Mouse (Mus musculus) heart, adult 9 months (tissue): ENCODE results near the gene Sv2a.

Source experiments
- DNase-seq, 2 experiments: peaks; one replicate each; pipeline ENCODE4 v3.0.0; 2022; ENCODE audit warnings: low spot score in 2 of 2

Gene Sv2a

DNA sequence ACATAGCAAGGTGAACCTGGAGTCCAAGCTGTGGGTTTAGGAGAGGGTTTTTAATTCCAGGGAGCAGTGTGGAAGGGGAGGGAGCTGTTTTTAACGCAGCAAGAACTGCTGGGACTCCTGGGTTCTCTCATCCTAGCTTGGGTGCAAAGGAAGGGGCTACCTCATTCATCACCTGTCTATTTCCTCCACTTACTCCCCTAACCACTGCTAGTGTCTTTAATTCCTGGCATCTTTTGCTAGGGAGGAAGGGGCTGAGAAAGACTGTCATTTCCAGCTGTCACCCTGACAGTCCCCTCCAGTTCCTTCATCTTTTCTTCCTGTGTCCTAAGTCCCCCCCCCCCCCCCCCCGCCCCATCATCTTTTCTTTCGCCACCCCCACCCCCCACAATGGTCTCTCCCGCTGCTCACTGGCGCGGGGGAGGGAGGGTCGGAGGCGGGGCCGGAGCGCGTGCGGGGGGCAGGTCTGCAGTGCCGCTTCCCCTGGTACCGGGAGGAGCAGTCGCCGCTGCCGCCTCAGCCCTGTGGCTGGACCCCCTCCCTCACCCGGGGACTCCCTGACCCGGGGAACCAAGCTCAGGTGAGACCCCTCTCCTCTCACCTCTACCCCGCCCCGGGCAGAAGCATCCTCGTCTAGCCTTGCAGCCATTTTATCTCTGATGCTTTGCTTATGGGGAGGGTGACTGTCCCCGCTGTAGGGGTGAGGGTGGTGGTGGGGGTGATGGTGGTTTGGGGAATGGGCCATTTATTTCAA is at the start of gene Sv2a:
Sv2a (plus strand) TSS at position 425 of the 751 bp plus-strand sequence.
- DNase-seq: no peak

DNA sequence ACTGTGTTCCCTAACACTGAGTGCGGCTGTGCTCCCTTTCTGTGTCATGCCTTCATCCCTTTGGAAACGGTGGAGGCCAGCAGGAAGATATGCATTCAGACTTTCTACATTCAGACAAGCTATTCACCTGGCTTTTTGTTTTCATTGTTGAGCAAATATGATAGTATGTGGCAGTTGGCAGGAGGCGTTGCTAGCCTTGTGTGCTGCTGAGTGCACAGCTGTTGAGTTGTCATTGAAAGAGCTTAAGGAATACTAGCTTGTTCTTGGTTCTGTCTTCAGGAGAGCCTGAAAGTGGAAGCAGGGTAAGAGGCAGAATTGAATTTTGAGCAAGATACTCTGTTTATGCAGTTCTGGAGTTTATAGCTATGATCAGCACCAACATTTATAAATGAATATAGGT is 48.5 kb upstream of the Sv2a start:
- no peak for DNase-seq

DNA sequence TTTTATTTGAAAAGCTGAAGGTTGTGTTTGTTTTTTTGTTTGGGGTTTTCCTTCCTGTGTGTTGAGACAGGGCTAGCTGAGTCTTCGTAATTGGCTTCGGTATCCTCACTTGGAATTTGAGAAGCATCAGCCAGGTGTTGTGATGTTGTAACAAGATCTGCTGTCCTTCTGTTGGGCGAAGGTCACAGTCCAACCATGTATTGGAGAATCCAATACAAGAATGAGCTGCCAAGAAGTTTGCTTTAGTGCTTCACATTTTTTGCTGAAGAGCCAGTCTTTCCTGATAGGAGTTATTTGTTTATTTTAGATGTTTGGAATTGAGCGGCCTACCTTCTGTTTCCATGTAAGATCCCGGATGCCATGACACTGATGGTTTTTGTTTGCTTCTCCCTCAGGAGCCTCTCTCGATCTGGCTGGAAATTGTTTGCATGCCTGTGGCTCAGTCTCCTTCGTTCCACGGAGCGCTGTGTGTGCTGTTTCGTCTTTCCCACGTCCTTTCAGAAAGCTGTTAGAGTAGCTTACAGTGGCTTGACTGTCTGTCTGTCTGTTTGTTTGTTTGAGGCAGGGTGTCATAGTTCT is 47.5 kb upstream of the Sv2a start:
- no peak for DNase-seq

DNA sequence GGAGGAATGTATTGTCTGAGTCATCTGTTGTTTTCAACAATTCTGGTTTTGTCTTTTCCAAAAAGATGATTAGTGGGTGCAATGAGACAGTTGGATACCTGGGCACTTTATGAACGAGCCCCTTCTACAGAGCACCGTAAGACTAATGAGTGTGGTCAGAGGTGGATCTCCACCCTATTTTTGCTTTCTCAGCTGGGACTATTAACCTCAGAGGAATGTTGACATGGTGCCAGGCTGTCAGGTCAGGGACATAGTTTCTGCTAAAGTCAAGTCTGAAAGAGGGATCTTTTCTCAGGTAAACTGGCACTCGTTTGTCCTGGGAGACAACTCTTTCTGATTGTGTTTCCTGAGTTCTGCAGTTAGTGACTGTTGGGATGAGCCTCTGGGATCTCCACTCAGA is 45.9 kb upstream of the Sv2a start:
- DNase-seq: no peak

DNA sequence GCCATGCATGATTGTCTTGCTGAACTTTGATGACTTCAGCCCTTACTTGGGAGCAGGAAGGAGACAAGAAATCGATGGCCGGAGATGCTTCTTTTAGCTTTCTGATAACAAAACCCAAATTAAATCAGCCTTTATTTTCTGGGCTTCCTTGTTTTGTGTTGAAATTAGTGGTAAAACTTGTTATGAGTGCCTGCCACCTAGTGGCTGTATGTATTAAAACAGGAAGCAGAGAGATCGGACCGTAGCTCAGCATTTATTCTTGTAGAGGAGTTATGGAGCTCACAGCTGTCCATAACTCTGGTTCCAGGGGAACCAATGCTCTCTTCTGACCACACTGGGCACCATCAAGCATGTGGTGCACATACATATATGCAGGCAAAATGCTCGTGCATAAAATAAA is 33.0 kb upstream of the Sv2a start:
- DNase-seq: peak; percentile 55 to 77

DNA sequence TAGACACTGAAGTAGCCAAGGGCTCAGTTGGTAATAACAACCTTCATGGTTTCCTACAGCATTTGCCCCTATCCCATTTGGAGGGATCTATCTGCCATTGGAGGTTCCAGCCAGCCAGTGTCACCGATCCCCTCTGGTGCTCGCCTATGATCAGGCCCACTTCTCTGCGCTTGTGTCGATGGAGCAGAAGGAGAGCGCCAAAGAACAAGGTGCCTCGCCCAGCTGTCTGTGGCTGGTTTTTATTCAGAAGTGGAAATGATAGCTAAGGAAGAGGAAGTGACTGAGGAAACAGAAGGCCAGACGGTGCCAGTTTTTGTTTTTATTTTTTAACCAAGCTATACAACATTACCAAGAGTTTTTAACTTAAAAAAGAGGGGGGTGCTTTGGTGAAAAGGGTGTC is 29.1 kb upstream of the Sv2a start:
- DNase-seq: no peak

DNA sequence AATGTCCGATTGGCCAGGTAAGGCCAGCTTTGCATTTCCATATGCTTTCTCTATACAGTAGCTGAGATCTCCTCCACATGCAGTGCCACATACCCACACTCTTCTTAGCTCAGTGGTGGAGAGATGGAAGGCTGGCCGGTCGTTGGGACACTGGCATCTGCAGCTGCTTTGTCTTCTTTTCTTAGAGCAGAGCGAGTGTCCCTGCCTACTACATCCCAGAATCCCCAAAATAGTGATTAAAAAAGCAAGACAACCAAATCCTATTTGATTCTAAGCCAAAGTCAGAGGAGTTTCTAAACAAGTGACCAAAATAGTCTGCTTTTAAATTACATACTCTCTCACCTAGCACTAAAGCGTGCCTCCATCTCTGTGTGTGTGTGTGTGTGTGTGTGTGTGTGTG is 28.3 kb upstream of the Sv2a start:
- no peak for DNase-seq

DNA sequence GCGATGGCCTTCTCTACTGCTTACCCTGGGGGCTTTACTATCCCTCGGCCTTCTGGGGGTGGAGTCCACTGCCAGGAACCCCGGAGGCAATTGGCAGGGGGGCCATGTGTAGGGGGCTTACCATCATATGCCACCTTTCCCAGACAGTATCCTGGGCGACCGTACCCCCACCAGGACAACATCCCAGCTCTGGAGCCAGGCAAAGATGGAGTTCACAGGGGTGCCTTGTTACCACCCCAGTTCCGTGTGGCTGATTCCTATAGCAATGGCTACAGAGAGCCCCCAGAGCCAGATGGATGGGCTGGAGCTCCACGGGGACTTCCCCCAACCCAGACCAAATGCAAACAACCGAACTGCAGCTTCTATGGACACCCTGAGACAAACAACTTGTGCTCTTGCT is 25.4 kb upstream of the Sv2a start:
- DNase-seq: no peak

DNA sequence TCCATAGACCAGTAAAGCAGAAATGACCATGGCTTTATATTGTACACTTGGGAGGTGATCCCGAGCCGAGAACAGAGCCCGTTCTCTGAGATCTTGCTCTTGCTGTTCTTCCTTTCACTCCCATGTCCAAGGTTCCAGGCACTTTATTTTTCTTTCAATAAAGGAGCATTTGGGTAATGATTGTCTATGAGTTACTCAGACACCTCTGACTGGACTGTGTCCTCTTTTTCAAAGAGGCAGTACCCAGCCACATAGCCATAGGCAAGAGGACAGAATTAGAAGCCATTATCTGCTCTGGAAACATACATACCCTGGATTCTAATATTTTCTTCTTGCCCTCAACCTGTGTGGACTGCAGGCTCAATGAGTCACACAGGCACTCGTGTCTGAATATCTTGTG is 21.1 kb upstream of the Sv2a start:
- DNase-seq: no peak

DNA sequence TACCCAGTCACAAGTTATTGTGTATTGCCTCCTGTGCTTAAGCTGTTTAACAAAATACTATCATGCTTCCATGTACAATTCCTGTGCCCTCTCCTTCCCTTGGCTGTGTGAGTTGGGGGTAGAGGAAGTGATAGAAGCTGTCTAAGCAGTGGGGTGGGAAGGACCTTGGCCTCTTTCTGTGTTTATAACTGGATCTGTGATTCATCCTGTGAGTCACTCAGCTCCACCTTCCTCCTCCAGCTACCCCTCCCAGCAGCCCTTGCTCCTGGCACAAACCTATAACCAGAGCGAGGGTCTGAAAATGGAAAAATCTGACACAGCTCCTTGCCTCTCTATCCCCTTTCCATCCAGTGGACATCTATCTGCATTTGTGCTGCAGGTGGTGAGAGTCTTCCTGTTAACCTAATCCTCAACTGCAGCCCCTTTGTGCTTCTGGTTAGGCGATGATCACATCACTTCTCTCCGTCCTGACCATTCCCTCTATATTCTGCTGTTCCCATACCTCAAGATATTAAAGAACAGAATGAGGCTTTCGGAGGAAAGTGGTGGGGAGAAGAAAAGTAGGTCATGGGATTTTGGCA is 20.6 kb upstream of the Sv2a start:
- DNase-seq: peak; percentile 75 to 76

DNA sequence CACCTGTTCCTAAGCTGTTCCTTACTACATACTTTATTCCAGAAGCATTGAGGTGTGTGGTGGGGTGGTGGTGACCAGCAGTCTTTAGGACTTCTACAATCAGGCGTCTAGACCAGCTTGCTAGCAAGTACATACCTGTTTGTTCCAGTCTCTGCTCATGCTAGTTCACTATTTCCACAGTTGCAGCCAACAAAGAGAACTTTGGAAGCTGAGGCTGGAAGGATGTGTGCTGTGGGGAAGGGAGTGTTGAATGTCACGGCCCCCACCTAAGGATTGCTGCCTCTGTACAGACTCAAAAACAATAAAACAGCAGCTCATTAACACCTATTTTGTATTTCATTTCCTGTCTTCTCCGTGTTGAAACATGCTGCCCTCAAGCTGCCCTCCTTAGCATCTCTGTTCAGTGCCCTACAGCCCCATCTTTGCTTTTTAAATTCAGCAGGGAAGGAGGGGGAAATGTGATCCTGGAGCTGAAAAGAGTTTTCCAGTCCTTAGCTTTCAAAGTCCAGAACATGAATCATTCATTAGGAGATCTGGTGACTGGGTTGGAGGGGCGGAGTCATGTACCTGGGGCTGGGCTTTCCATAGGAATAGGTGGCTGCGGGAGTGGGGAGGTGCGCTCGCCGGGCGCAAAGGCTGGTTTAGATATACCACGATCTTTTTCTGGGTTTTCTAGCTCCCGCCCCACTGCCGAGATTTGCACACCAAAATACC is 20.0 kb upstream of the Sv2a start:
- peak; percentile 51 to 56 for DNase-seq

DNA sequence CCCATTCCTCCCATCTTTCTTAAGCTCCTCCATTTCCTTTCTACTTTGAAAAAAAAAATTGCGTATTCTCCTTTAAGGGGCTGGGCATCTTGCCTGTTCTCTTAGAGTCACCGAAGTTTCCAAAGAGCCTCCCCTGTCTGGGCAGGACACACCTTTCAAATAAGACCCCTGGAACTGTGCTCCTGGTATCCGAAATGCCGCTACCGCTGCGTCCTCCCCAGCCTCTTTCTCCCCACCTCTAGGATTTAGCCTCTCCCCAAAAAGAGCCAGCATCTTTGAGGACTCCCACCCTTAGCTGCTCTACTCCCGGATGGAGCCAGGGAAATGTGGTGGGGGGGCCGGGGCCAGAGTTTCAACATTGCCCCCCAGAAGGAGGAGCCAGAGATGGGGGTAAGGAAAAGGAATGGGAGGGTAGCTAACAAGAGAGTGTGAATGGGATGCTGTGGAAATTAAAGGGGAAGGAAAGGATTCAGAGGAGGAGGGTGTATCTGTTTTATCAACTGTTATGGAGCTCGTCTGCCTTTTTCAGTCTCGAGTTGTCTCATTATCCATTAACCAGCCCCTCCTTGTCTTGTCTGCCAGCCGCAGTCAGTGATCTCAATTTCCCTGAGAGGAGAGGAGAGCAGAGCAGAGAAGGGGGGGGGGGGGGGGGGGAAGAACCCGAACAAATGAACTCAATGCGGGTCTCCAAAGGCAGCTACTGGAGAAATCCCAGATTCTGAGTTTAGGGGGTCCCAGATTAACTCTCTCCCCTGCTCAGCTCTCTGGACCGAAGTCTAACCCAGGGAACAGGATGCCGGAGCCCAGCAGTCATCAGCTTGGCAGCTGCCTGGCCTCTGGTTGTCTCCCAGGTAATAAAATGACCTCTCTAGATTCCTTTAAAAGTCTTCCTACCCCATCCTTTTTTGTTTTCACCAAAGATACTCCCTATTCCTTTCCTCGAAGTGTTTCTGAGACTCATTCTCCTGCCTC is 18.8 kb upstream of the Sv2a start, which contains the start of gene Mtmr11:
Mtmr11 (plus strand) TSS at position 136 of the 972 bp plus-strand sequence.
- DNase-seq: peak; percentile 44 to 51

DNA sequence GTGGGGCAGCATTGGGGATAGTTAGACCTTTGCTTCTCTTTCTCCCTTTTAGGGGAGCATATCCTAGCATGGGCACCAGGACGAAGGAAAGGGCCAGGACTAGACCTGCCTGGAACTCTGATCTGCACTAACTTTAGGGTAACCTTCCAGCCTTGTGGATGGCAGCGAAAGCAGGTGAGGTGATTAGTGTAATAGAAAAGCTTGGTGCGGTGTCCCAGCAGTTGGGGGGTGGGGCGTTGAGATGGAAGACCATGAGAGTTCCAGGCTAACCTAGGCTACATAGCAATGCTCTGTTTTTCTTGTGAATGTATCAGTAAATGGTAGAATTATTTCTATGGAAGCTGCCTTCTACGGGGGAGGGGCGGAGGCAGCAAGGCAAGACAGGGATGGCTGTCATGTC is 17.9 kb upstream of the Sv2a start:
- no peak for DNase-seq

DNA sequence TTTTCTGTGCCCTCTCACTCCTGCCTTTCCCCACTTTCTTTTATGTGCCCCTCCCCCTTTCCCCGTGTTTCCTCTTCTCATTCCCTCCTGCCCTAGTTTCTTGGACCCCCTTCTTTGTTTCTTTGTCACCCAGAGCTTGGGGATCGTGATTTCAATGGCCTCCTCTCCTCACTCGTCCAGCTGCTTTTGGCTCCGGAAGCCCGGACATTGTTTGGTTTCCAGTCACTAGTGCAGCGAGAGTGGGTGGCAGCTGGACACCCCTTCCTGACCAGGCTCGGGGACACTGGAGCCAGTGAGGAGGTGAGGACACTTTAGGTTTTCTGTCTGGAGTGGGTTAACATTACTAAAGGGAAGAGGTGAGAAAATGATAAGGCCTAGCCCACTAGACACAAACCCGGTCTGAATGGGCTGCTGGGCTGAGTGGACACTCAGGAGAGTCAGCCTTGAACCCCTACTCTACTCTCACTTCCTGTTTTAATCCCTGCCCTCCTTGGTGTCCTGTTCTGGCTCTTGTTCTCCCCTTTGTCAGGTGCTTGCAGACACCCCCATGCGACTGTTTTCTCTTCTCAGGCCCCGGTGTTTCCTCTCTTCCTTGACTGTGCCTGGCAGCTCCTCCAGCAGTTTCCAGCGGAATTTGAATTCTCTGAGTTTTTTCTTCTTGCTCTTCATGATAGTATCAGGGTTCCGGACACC is 12.3 kb upstream of the Sv2a start:
- peak in 1 of 2 experiments; percentile 41 for DNase-seq

DNA sequence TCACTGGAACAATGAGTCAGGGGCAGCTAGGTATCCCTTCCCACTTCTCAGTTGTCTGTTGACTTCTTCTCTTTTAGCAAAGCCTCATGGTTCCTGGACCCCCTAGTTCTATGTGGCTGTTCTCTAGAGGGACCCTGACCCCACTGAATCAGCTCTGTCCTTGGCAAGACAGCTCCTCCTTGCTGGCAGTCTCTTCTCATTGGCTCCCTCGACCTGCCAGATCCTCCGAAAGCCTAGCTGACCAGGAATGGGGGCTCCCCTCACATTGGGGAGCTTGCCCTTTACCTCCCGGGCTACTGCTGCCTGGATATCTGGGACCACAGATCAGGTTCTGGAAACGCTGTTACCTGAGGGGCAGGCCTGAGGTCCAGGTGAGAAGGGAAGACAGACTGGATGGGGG is 10.7 kb upstream of the Sv2a start:
- DNase-seq: no peak

DNA sequence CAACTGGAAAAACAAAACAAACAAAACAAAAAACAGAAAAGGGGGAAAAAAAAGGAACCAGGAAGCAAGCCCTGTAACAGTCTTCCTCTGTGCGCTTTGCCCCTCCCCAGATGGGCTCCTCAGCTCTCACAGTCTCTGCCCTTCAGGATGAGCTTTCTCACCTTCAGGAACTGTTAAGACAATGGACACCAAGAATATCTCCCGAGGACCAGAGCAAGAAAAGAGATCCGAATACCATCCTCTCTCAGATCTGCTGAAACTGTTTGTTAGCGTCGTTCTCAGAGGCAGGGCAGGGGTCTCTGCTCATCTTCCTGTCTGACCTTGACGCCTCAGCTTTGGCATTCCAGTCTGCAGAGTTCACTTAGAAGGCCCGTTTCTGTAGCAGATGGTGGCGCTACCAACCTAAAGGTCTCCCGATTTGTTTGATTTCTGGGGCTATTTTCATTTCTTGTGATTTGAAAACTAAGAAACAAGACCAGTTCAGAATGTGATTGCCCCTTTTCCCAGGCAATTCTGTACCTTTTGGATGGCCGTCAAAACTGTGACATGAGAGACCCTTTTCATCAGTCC is 9.9 kb upstream of the Sv2a start:
- no peak for DNase-seq

DNA sequence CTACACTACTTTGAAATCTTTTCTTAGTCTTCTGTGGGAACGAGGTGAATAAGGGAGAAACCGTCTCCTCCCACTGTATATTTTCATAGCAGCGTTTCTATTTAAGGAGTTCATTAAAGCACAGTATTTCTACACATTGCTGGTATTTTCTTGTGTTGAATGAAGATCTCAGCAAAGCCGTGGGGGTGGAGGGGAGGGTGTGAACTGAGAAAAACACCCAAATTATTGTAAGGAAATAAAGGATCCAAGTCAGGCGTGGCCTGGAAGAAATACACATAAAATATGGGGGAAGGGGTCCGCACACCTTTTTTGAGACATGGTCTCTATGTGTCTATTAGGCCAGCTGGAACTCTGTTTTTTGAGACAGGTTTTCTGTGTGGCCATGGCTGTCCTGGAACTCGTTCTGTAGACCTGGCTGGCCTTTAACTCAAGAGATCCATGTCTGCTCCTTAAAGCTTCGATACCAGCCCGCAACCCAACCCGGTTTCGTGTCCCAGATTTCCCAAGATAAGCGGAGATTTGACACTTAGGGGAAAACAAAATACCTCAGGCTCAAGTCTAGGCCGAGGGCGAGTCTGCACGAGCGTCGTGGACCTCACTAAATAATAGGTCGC is 9.3 kb upstream of the Sv2a start:
- no peak for DNase-seq

DNA sequence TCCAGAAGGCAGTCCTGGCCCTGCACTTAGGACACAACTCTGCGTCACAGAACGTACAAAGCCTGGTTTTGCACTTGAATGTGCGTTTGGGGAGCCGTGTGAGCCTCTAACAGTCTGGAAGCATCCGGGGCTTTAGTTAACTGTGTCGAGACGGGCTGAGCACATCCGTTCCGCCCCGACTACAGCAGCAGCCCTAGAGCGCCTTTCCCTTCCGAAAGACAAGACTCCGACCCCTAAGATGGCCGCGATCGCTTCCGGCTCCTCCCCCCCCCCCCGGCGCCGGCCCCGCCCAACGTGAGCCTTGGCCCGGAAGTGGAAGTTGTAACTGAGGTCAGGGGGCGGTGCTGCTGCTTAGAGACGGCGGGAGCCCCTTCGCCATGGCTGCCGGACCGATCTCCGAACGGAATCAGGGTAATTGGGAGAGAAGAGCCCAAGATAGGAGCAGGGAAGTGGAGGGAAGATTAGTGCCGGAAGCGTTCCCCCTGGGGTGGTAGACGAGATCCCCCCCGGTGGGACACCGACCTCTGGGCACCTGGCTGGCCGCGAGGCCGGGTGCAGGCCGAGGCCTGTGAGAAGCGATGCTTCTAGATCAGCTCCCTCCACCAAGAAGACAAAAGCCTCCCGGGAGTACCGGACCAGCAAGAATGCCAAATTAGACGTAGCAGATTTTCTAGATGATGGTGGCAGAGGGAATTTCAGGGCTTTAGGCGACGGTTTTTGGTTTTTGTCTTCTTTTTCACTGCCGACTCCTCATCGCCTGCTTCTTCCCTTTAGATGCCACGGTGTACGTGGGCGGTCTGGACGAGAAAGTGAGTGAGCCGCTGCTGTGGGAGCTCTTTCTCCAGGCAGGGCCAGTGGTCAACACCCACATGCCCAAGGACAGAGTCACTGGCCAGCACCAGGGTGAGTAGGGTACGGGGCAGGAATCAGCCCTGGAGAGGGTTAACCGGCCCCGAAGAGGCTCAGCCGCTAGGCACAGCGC is 8.5 kb upstream of the Sv2a start, which contains the start of gene Sf3b4:
Sf3b4 (plus strand) TSS at position 136 of the 982 bp plus-strand sequence.
- DNase-seq: peak; percentile 88 to 91

DNA sequence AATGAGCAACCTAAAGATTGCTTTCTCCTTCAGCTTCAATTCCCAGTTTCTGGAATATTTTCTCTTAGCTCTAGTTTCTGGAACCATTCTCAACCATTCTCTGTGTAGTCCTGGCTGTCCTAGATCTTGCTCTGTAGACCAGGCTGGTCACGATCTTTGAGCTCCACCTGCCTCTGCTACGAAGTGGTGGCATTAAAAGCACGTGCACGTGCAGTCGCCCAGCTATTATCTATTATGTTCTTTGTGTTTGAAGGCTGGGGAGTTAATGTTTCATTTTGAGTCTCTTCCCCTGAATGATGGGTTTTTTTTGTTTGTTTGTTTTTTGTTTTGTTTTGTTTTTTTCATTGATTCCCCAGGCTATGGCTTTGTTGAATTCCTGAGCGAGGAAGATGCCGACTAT is 7.8 kb upstream of the Sv2a start:
- DNase-seq: no peak
